Mouse (Mus musculus) kidney, adult 2 months (tissue): ENCODE data around the gene Aph1c.

Source experiments
- CTCF ChIP-seq: fragments of 200-500 bp; conservative IDR thresholded peaks from 2 replicates; pipeline ENCODE4 v1.5.1; 2011; ENCODE audit warnings: low read depth, mild to moderate bottlenecking, control low read depth, low read length, moderate library complexity, mixed read lengths; ENCODE audit not compliant: insufficient read depth, insufficient read length
- POLR2A ChIP-seq: fragments of 200-500 bp; IDR thresholded peaks from one replicate; pipeline ENCODE4 v1.6.1; 2011; ENCODE audit warnings: low read depth, low read length, control low read depth

DNA sequence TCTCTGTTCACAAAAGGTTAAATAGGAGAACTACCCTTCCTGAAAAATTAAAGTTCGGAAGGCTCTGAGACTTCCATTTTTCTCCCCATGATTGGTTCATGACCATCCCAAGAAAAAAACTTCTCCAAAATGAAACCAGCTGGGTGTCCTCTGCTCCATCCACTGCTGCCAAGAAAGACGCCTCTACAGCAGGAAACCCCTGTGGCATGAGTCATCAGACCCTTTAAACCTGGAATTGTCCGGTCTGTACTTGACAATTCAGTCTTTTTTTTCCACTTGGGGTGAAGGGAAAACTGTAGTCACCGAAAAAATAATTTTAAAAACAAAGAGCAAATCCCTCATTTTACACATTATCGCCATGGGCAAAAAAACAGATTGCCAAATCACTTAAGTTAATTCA lies 42.1 kb upstream of the Aph1c start:
- no peak for TF ChIP-seq CTCF
- no peak for TF ChIP-seq POLR2A
